Mouse (Mus musculus) lung, adult 18-20 months (tissue): ENCODE measurements around the gene Tmeff1.

Source experiments
- DNase-seq, 2 experiments: peaks; one replicate each; pipeline ENCODE4 v3.0.0; 2022; ENCODE audit warnings: mixed read lengths in 2 of 2

Tmeff1 gene

DNA sequence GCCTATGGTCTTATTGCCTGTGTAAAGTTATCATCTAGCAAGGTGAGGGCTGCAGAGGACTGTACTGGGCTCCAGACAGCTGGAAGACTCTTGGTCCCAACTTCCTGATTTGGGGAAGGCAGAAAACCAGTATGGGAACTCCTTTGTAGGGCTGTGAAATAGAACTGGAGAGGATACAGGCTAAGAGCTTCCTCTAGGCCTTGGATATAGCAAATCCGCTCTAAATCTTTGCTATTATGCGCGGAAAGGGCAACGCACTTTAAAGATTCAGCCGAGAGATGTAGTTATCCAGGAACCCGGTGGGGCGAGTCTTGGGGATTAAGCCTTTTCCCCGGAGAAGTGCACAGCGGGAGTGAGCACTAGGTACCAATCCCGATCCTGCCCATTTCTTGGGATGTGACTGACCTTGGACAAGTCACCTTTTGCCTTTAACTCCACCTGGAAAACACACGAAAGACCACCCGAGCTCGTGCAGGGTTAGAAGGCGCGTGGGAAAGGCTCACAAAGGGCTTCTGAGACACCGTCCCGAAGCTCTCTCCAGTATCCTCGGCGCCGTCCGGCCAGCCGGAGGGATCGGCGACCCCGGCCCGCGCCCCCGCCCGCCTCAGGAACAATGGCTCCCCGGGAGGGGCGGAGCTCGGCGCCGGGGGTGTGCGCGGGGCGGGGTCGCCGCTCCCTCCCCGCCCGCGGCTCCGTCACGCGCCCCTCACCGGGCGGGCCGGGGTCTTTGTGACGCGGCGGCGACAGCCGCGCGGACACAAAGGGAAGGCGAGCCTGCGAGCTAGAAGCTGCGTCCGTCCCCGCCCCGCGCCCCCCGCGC, at the start of gene Tmeff1:
Gene Tmeff1 (plus strand): TSS at position 754 of the 820 bp plus-strand sequence.
- DNase-seq = peak in 1 of 2 experiments; percentile 24

GRCm38 (mm10) chr4:48536275-48536674, 48.7 kb upstream of the Tmeff1 start:
- no peak for DNase-seq

DNA sequence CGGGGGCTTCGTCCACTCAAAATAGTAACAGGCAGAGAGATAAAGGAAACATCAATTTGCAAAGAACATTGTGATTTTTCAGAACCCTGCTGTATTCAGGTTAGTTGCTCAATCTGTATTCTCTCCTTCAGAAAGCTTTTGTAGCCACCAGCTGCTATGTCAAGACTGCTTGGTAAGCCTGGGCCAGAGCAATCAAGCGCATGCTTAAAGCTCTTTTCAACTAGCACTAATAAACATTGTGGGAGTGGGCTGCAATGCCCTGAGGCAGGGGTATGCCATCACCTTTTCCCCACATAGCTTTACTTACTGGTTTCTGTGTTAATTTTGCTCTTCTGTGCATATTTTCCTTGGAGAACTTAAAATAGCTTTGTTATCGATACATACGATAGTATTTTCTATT, 48.0 kb upstream of the Tmeff1 start:
- no peak for DNase-seq

- no peak for DNase-seq
These were observed 46.4 kb upstream of the Tmeff1 start for GRCm38 (mm10) chr4:48538581-48538980.

- DNase-seq = peak; percentile 17 to 42
These were observed 45.0 kb upstream of the Tmeff1 start, which contains the start of gene Msantd3 for GRCm38 (mm10) chr4:48539841-48540575. Gene Msantd3, plus strand, starts transcription at chr4:48539935.

- no peak for DNase-seq
These were observed 44.3 kb upstream of the Tmeff1 start for GRCm38 (mm10) chr4:48540576-48541111.

GRCm38 (mm10) chr4:48541526-48542250, 43.3 kb upstream of the Tmeff1 start:
- no peak for DNase-seq

GRCm38 (mm10) chr4:48542351-48542750, 42.6 kb upstream of the Tmeff1 start:
- no peak for DNase-seq

- no peak for DNase-seq
These were observed 41.7 kb upstream of the Tmeff1 start for GRCm38 (mm10) chr4:48543071-48543865.

- no peak for DNase-seq
These were observed 40.8 kb upstream of the Tmeff1 start for GRCm38 (mm10) chr4:48544141-48544540.

- DNase-seq = no peak
These were observed 39.0 kb upstream of the Tmeff1 start for GRCm38 (mm10) chr4:48545966-48546365.

DNA sequence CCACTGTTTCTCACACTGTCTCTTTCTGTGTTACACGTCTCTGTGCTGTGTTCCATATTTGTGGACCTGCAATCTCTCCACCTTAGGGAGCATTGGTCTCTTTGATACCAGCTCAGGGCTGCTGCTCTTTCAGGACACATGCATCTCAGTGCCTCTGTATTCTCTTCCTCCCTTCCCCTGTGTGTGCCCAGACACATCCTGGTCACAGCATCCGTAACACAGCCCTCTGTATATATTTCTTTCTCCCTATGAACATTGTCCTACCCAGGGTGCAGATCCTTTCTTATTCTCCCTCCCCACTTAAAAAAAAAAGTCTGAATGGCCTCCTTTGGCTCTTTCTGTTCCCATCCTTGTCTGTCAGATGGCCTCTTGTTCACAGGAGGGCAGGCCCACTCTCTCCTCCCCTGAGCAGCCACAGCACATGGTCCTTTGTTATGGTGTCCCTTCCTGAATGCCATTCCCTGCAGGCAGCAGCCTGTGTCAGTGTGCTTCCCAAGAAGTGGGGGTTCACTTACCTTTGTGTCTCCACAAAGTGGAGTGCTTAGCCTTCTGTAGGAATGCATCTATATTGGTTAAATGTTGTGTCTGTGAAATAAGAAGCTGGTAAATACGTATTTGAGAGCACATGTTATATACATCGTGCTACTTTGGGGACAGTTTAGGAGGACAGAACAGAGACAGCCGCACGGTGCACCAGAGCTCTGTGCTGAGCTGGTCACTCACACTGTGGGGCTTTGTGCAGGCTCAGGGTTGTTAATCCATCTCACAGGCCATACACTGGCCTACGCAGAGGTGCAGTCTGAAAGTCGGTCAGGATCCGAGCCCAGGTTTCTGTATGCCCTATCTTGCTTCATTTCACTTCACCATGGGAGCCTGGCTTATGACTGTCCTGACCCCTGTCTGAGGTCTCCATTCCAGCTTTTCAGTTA, 38.1 kb upstream of the Tmeff1 start:
- DNase-seq = no peak

- DNase-seq = no peak
These were observed 36.5 kb upstream of the Tmeff1 start for GRCm38 (mm10) chr4:48548393-48549045.

GRCm38 (mm10) chr4:48549661-48550060, 35.3 kb upstream of the Tmeff1 start:
- peak in 1 of 2 experiments; percentile 19 for DNase-seq

- no peak for DNase-seq
These were observed 32.4 kb upstream of the Tmeff1 start for GRCm38 (mm10) chr4:48552486-48553064.

DNA sequence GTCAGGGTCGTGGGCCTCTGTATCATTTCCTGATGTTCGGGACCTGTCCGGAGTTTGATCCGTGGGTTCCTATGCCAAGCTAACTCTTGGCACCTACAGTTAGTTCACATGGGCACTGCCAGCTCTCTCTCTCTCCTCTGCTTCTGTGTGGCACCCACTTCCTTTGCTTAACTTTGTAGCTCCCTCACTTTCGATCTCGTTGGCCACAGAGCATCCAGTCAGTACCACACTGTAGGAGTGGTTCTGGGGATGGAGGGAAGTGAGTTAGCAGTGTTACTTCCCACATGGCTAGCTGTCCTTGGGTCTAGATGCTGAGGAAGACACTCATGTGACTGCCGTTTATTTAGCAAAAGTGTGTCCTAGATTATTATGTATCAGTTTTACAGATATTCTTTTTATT, 30.8 kb upstream of the Tmeff1 start:
- DNase-seq = no peak

DNA sequence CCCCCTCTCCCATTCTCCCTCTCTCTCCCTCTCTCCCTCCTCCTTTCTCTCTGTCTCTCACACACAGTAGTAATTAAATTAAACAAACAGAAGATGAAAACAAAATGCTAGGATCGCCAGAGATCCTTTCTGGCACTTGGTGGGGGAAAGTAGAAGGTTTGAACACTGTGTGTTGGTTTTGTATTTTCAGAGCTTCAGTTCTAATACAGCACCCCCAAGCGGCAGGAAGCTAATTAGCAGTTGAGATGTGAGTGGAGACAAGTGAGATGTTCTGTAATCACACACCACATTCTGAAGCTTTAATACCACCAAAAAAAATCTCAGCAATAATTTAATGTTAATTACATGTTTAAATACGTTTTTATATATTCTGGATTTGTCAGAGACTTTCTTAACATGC, 29.2 kb upstream of the Tmeff1 start:
- peak; percentile 28 to 43 for DNase-seq

GRCm38 (mm10) chr4:48559652-48560051, 25.3 kb upstream of the Tmeff1 start:
- peak in 1 of 2 experiments; percentile 21 for DNase-seq

- DNase-seq = no peak
These were observed 23.1 kb upstream of the Tmeff1 start for GRCm38 (mm10) chr4:48561824-48562223.

DNA sequence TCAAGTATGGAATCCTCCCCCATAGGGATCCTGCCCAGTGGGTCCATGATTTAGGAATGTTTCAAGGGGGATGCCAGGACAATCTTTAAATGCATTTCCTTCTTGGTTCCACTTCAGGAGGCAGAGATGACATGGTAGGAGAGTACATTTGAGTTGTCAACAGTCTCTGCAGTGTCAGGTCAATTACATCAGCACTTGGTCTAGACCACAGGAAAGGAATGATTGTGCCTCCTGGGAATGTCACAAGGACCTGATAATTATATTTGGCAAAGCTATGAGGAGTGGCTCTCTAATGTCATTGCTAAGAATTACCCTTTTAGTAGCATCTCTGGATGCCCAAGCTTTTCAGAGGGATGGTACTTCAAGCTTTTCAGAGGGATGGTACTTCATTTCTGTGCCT, 20.0 kb upstream of the Tmeff1 start:
- no peak for DNase-seq
